Mouse (Mus musculus): ENCODE results near the gene Ache.

The Ache gene

DNA sequence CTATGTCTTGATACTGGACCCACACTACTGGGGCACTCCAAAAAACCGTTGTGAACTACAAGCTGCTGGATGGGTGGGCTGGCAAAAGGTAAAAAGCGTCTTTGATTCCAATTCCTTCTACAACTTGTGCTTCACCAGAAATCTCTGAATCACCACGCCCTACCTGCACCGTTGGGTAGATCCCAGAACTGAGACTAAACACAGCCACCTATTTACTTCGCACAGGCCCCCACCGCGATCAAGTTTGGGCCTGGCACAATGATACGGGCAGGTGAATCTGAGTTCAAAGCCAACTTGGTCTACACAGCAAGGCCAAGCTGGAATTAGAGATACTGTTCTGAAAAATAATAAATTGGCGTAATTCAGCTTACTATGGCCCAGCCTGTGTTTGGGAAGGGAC lies 8.0 kb downstream of the Ache start:
- no peak for DNase-seq (ENCODE audit: extremely low spot score, low spot score)

GRCm38 (mm10) chr5:137295712-137296111 lies 8.4 kb downstream of the Ache start:
- DNase-seq (ENCODE audit: extremely low spot score, low spot score) = no peak

- DNase-seq (ENCODE audit: extremely low spot score, low spot score) = no peak
Observed at GRCm38 (mm10) chr5:137297126-137297525, 9.8 kb downstream of the Ache start.

DNA sequence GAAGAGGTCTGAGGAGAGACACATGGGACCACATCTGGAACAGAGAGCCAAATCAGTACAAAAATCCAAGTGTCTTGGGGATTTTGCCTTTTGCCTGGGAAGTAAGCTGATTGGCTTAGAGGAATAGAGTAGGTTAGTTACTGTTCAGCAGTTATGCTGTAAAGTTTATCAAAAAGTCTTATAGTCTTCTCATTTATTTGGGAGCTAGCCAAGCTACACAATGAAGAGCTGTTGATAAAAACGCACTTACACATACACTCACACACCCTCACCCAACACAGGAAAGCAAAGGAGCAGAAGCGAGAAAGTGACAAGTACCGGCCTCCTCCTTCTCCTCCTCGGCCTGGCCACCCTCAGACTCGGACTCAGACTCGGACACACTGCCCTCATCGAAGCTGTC lies 11.9 kb downstream of the Ache start:
- DNase-seq (ENCODE audit: extremely low spot score, low spot score) = no peak

- no peak for DNase-seq (ENCODE audit: extremely low spot score, low spot score)
Observed at GRCm38 (mm10) chr5:137301253-137301652, 13.9 kb downstream of the Ache start.

- no peak for DNase-seq (ENCODE audit: extremely low spot score, low spot score)
Observed at GRCm38 (mm10) chr5:137303609-137304008, 16.3 kb downstream of the Ache start.

GRCm38 (mm10) chr5:137304165-137304564 lies 16.8 kb downstream of the Ache start:
- DNase-seq (ENCODE audit: extremely low spot score, low spot score) = no peak

- DNase-seq (ENCODE audit: extremely low spot score, low spot score) = no peak
Observed at GRCm38 (mm10) chr5:137304816-137305215, 17.5 kb downstream of the Ache start.

DNA sequence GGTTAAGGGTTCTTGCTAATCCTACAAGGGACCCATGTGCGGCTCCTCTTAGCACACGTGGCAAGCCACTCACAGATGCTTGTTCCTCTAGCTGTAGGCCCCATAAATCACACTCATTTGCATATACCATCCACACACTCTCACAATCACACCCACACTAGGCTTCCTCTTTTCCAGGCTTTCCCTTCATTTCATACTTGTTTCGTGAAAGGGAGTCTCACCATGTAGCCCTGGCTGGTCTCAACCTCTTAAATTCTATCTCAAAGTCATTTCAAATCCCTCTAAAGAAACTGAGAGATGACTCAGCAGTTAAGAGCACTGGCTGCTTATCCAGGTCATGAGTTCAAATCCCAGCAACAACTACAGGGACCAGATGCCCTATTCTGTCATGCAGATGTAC lies 18.5 kb downstream of the Ache start:
- no peak for DNase-seq (ENCODE audit: extremely low spot score, low spot score)

DNA sequence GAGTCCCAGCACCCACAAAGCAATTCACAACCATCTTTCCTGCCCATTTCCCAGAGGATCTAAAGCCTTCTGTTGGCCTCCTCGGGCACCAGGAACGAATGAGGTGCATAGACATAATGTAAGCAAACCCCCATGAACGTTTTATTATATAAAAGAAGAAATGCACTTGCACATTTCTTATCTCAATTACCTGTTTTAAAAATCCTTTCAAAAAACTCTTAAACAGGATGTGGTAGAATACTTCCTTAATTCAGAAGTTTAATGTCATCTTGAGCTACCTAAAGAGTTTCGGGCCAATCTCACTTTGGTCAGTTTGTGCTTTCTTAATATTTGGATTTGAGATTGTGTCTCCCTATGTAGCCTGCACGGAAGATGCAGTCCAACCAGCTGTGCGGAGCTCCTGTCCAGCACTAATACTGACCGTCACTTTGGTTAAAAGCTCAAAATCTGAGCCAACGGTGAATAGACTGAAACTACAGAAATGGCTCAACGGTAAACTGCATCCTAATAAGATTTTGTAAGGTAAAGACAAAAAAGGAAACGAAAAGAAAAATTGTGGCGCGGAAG lies 19.2 kb downstream of the Ache start:
- DNase-seq (ENCODE audit: extremely low spot score, low spot score) = no peak

DNA sequence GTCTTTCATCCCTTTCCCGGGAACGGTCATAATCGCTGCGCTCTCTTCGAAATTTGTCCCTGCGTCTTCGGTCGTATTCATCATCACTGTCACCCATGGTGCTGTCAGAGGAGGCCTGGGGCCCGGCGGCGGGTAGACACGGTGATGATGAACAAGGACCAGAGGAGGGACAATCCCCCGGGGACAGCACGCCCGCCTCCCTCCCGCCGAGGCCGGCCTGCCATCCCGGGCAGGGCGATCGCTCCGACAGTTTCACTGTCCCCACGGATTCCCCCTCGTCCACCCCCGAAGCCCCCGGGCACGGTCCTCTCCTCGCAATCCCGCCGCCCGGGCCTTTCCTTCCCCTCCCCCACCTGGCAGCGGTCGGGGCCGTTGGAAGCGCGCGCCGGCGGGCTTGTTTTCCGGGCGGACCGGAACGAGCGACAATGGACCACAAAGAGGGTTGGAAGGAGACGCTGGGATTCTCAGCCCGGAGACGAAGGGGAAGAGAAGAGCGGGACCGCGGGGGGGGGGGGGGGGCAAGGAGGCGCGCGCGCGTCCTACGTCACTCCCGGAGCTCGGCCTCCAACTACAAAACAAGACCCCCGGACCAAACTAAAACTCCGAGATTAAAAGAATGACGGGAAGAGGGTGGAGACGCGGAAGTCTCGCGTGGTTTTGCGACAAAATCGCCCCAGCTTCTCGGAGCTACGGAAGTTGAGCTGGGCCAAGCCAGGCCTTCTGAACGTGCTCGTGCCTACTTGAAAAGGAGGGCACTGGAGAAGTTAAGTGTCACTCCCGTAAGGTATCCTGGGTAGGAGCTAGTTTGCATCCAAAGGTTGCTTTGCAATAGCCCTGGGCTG lies 20.0 kb downstream of the Ache start, which contains the start of gene Srrt:
TSS of gene Srrt (minus strand) at position 604 of the 842 bp plus-strand sequence.
- peak; percentile 90 for DNase-seq (ENCODE audit: extremely low spot score, low spot score)

DNA sequence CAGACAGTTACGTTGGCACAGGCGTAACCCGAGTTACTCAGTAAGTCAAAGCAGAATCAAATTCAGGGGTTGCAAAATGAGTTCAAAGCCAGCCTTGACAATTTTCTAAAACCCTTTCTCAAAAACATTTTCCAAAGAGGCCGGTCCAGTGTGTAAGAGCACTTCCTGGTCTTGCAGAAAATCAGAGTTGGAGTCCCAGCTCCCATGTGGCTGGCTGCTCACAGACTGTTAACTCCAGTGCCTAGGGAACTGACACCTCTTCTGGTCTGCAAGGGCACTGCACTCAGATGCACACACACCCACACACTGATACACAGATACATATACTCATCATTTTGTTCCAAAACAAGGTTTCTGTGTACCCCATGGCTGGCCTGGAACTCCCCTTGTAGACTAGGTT lies 21.0 kb downstream of the Ache start:
- DNase-seq (ENCODE audit: extremely low spot score, low spot score) = no peak

- DNase-seq (ENCODE audit: extremely low spot score, low spot score) = no peak
Observed at GRCm38 (mm10) chr5:137313466-137314192, 26.3 kb downstream of the Ache start.

- DNase-seq (ENCODE audit: extremely low spot score, low spot score) = peak; percentile 94
Observed at GRCm38 (mm10) chr5:137314193-137315083, 27.1 kb downstream of the Ache start, which contains the start of gene Trip6. Gene Trip6 (minus strand): TSS chr5:137314404.

DNA sequence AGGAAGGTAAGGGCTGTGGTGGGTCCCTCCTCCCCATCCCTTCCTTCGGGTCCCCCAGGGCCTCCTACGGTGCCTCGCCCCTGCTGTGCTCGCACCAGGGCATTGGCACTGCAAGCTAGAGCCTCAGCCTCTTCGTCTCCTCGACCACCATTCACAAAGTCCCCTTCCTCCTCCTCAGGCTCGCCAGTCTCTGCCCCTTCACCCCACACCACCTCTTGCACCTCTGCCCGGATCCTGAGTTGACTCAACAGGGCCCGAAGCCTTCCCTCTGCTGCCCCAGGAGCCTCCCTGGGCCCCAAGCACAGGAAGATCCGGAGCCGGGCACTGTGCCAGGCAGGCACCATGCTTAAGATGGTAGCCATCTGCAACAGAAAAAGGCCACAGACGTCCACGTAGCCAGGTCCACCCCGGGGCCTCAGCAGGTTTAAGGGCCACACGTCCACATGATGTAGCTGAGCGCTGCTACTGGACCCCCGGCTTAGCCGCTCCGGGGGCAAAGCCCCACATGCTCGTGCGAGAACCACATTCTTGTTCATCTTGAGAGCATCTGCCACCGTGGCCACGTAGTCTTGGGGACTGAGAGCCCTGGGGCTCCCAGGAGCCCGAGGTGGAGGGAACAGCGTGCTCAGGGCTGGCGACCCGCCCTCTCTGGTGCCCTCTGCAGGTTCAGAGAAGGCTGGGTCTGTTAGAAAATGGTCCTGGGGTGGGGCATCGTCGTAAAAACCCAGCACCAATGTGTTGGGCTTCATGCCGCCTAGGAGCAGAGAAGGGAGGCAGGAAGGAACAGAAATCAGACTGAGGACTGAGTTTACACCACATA lies 28.0 kb downstream of the Ache start:
- peak; percentile 44 for DNase-seq (ENCODE audit: extremely low spot score, low spot score)

GRCm38 (mm10) chr5:137317361-137317760 lies 30.0 kb downstream of the Ache start:
- DNase-seq (ENCODE audit: extremely low spot score, low spot score) = no peak

GRCm38 (mm10) chr5:137318570-137318969 lies 31.3 kb downstream of the Ache start:
- DNase-seq (ENCODE audit: extremely low spot score, low spot score) = no peak

GRCm38 (mm10) chr5:137320996-137321395 lies 33.7 kb downstream of the Ache start:
- DNase-seq (ENCODE audit: extremely low spot score, low spot score) = no peak

- no peak for DNase-seq (ENCODE audit: extremely low spot score, low spot score)
Observed at GRCm38 (mm10) chr5:137330910-137331309, 43.6 kb downstream of the Ache start.

DNA sequence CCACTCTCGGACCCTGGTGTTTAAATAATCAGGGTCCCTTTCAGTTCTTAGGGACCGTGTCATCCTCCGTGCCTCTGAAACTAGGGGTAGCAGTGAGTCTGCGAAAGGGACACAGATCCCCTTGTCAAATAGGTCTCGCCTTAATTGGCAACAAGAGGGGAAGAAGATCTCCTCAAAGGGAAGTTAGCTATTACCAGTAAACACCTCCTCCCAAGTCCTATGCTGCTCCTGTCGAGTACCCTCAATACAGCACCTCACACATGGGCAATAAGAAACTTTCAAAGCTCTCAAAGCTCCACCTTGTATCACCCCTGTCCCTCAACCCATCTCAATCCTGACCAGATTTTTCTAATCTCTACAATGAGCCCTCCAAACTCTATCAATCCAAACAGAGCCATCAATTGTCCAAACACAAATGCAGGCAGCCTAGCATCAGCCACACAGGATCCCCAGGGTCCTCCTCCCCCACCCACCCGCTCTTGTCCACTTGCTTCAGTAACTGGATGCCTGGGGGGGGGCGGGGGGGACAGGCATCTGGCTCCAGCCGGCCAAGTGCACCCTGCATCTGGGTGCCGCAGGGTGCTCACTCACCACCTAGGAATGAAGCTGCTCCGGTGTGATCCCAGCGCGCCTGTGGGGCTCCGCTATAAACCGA lies 45.7 kb downstream of the Ache start:
- DNase-seq (ENCODE audit: extremely low spot score, low spot score) = no peak
